Mouse (Mus musculus): ENCODE measurements around the gene Nrip3. TPM values are rescaled to one million over a fixed set of nuclear protein-coding genes. Genes with fewer than 3 reads are reported as not detected.

The Nrip3 gene
- polyA plus RNA-seq, 1 experiment = 0.48 TPM

GRCm38 (mm10) chr7:109783281-109783680 lies 1.5 kb upstream of the Nrip3 start:
- TF ChIP-seq TAL1 (IDR thresholded peaks at IDR 0.05; ENCODE audit: low read length) = no peak
- Histone ChIP-seq H3K36me3 (ENCODE audit: control insufficient read depth) (no peaks in the 10 kb centered on the region), H3K4me1 (ENCODE audit: control insufficient read depth) (peaks cover 20% of the 10 kb centered on the region), H3K9me3 (ENCODE audit: control insufficient read depth, low read length) (peaks cover 4% of the 10 kb centered on the region), H3K27me3 (ENCODE audit: control insufficient read depth) (peaks cover 65% of the 10 kb centered on the region), H3K4me3 (replicated peaks) (no peak overlapping the region)

GRCm38 (mm10) chr7:109781087-109781469 lies 747 bp downstream of the Nrip3 start:
- Histone ChIP-seq H3K4me1 (ENCODE audit: control insufficient read depth) (peaks cover 20% of the 10 kb centered on the region), H3K9me3 (ENCODE audit: control insufficient read depth, low read length) (peaks cover 4% of the 10 kb centered on the region), H3K27me3 (ENCODE audit: control insufficient read depth) (peaks cover 80% of the 10 kb centered on the region), H3K36me3 (ENCODE audit: control insufficient read depth) (no peaks in the 10 kb centered on the region), H3K4me3 (replicated peaks) (peak overlapping the region; percentile 67)
- TF ChIP-seq TAL1 (IDR thresholded peaks at IDR 0.05; ENCODE audit: low read length) = no peak
- TF ChIP-seq GATA1 (IDR thresholded peaks at IDR 0.05; ENCODE audit: low read length) = no peak; the same call in 1 of the 2 replicates

- H3K9me3 ChIP-seq (ENCODE audit: control insufficient read depth, low read length) = no peaks in the 10 kb centered on the region
- peaks cover 26% of the 10 kb centered on the region for H3K4me1 ChIP-seq (ENCODE audit: control insufficient read depth)
- no peak overlapping the region for H3K4me3 ChIP-seq (replicated peaks)
- TF ChIP-seq GATA1 (IDR thresholded peaks at IDR 0.05; ENCODE audit: low read length) = no peak
- no peak for TF ChIP-seq TAL1 (IDR thresholded peaks at IDR 0.05; ENCODE audit: low read length)
- no peaks in the 10 kb centered on the region for H3K36me3 ChIP-seq (ENCODE audit: control insufficient read depth)
- H3K27me3 ChIP-seq (ENCODE audit: control insufficient read depth) = peaks cover 7% of the 10 kb centered on the region
Observed at GRCm38 (mm10) chr7:109772251-109772650, 9.6 kb downstream of the Nrip3 start.

GRCm38 (mm10) chr7:109768699-109769383 lies 13.0 kb downstream of the Nrip3 start:
- no peak for TF ChIP-seq TAL1 (IDR thresholded peaks at IDR 0.05; ENCODE audit: low read length)
- TF ChIP-seq GATA1 (IDR thresholded peaks at IDR 0.05; ENCODE audit: low read length) = no peak
- H3K4me1 ChIP-seq (ENCODE audit: control insufficient read depth) = peaks cover 38% of the 10 kb centered on the region

GRCm38 (mm10) chr7:109767575-109768350 lies 14.1 kb downstream of the Nrip3 start:
- H3K36me3 ChIP-seq (ENCODE audit: control insufficient read depth) = no peaks in the 10 kb centered on the region
- TF ChIP-seq GATA1 (IDR thresholded peaks at IDR 0.05; ENCODE audit: low read length) = peak; percentile 44; the same call in 1 of the 2 replicates
- TF ChIP-seq TAL1 (IDR thresholded peaks at IDR 0.05; ENCODE audit: low read length) = peak; percentile 16; the same call in 1 of the 3 replicates
- peaks cover 38% of the 10 kb centered on the region for H3K4me1 ChIP-seq (ENCODE audit: control insufficient read depth)

More at GRCm38 (mm10) chr7:109768699-109769383, 13.0 kb downstream of the Nrip3 start:
- no peaks in the 10 kb centered on the region for H3K9me3 ChIP-seq (ENCODE audit: control insufficient read depth, low read length)
- no peak overlapping the region for H3K4me3 ChIP-seq (replicated peaks)
- H3K36me3 ChIP-seq (ENCODE audit: control insufficient read depth) = no peaks in the 10 kb centered on the region
- H3K27me3 ChIP-seq (ENCODE audit: control insufficient read depth) = no peaks in the 10 kb centered on the region

GRCm38 (mm10) chr7:109764009-109764408 lies 17.8 kb downstream of the Nrip3 start:
- Histone ChIP-seq H3K4me1 (ENCODE audit: control insufficient read depth) (peaks cover 29% of the 10 kb centered on the region), H3K9me3 (ENCODE audit: control insufficient read depth, low read length) (no peaks in the 10 kb centered on the region), H3K4me3 (replicated peaks) (no peak overlapping the region), H3K27me3 (ENCODE audit: control insufficient read depth) (no peaks in the 10 kb centered on the region), H3K36me3 (ENCODE audit: control insufficient read depth) (no peaks in the 10 kb centered on the region)
- TF ChIP-seq GATA1 (IDR thresholded peaks at IDR 0.05; ENCODE audit: low read length) (no peak), TAL1 (IDR thresholded peaks at IDR 0.05; ENCODE audit: low read length) (no peak)

More at GRCm38 (mm10) chr7:109767575-109768350, 14.1 kb downstream of the Nrip3 start:
- peak overlapping the region; percentile 40 for H3K4me3 ChIP-seq (replicated peaks)
- no peaks in the 10 kb centered on the region for H3K9me3 ChIP-seq (ENCODE audit: control insufficient read depth, low read length)
- no peaks in the 10 kb centered on the region for H3K27me3 ChIP-seq (ENCODE audit: control insufficient read depth)

- no peak for TF ChIP-seq GATA1 (IDR thresholded peaks at IDR 0.05; ENCODE audit: low read length)
- no peak for TF ChIP-seq TAL1 (IDR thresholded peaks at IDR 0.05; ENCODE audit: low read length)
- Histone ChIP-seq H3K4me3 (replicated peaks) (no peak overlapping the region), H3K9me3 (ENCODE audit: control insufficient read depth, low read length) (no peaks in the 10 kb centered on the region), H3K4me1 (ENCODE audit: control insufficient read depth) (peaks cover 38% of the 10 kb centered on the region), H3K27me3 (ENCODE audit: control insufficient read depth) (no peaks in the 10 kb centered on the region), H3K36me3 (ENCODE audit: control insufficient read depth) (no peaks in the 10 kb centered on the region)
Observed at GRCm38 (mm10) chr7:109756291-109756690, 25.5 kb downstream of the Nrip3 start.

GRCm38 (mm10) chr7:109754034-109754433 lies 27.8 kb downstream of the Nrip3 start:
- TF ChIP-seq TAL1 (IDR thresholded peaks at IDR 0.05; ENCODE audit: low read length) (no peak), GATA1 (IDR thresholded peaks at IDR 0.05; ENCODE audit: low read length) (no peak)
- Histone ChIP-seq H3K27me3 (ENCODE audit: control insufficient read depth) (no peaks in the 10 kb centered on the region), H3K9me3 (ENCODE audit: control insufficient read depth, low read length) (no peaks in the 10 kb centered on the region), H3K4me1 (ENCODE audit: control insufficient read depth) (peaks cover 52% of the 10 kb centered on the region), H3K4me3 (replicated peaks) (no peak overlapping the region), H3K36me3 (ENCODE audit: control insufficient read depth) (peaks cover 7% of the 10 kb centered on the region)

Data from erythroblast, embryonic 14.5 days (primary cell).